Mouse (Mus musculus): ENCODE measurements around the gene Myadml2.

The Myadml2 gene

DNA sequence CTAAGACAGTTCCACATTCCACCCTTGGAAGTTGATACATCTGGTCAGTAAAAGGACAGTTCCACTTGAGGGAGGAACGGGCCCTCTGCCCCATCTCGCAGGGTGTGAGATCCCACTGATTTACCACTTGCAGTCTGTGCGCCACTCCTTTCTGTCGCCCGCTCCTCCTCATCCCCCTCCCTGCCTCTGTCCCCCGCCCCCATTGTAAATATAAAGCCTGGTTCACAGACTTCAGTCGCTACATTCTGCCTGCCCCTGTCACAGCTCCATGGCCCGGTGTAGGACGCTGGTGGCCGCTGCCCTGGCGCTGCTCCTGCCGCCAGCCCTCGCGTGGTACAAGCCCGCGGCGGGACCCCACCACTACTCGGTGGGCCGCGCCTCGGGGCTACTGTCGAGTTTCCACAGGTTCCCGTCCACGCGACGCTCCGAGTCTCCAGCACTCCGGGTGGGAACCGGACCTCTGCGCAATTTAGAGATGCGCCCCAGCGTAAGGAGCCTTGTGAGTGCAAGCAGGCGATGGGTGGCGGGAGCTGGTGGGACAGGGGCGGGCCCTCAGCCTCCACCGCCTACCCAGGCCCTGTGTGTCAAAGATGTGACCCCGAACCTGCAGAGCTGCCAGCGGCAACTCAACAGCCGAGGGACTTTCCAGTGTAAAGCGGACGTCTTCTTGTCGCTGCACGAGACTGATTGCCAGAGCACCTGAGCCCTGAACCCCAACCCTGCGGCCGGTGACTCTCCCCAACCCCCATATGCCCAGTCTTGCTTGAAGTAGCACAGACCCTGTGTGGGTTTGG lies 39.5 kb downstream of the Myadml2 start, which contains the start of gene Npb:
Npb (plus strand) TSS at position 237 of the 794 bp plus-strand sequence.
- peak in 1 of 2 experiments; percentile 45 for DNase-seq

DNA sequence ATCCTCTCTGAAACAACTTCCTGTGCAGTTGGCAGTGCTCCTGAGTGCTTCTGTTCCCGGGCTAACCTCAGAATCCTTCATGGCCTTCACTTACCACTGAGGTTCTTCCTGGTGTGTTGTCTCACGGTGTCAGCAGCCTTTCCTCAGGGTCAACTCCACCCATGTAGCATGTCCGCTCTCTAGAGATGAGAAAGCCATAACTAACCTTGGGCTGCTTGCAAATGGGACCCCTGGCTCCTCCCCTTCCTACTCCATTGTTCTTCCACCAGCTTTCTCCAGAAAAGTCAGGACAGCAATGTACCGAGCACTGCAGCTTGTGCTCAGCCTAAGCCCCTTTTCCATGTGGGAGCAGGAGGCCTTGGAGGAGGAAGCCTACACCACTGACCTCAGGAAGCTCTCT lies 41.2 kb downstream of the Myadml2 start:
- no peak for DNase-seq

DNA sequence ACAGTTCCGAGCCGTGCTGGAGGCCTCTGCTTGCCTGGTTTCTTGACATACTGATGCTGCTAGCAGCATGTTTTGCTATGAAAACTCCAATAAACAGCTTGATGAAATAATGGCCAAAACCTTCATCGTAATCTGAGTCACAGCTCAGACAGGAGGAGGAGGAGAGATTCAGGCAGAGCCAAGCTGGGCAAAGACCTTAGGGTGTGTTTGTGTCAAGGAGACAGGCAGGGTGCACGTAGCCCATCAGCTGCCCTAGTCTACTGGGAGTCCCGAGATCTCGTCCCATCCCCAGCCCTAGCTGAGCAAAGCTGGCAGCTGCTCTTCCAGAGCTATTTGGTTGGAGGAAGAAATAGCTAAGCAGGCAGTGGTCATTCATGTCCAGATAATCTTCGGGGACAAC lies 42.3 kb downstream of the Myadml2 start:
- no peak for DNase-seq

DNA sequence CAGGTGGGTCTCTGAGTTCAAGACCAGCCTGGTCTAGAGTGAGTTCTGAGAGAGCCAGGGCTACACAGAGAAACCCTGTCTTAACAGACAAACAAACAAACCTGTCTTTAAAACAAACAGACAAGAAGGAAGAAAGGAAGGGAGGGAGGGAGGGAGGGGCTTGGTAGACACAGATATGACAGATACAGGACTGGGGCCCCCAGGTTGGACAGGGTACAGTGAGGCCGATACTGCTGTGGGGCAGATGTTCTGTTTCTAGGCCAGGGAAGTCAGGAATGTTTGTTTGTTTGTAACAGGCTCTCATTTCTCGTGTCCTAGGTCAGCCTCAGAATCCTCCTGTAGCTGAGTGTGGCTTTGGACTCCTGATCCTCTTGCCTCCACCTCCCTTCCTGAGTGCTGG lies 44.4 kb downstream of the Myadml2 start:
- no peak for DNase-seq

DNA sequence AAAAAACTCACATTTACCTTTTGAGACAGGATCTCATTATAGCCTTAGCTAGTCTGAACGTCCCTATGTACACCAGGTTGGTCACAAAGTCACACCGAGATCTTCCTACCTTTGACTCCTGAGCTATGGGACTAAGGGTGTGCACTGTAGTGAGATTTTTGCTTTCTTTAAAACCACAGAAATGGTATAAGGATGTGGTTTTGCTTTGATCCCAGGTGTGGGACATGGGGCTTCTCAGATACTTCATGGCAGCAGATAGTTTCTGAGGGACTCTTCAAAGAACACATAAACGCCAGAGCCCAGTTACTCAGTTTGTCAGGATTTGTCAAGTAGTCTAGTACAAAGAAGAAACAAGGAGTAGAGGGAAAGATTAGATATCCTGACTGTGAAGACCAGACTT lies 47.2 kb downstream of the Myadml2 start:
- no peak for DNase-seq

DNA sequence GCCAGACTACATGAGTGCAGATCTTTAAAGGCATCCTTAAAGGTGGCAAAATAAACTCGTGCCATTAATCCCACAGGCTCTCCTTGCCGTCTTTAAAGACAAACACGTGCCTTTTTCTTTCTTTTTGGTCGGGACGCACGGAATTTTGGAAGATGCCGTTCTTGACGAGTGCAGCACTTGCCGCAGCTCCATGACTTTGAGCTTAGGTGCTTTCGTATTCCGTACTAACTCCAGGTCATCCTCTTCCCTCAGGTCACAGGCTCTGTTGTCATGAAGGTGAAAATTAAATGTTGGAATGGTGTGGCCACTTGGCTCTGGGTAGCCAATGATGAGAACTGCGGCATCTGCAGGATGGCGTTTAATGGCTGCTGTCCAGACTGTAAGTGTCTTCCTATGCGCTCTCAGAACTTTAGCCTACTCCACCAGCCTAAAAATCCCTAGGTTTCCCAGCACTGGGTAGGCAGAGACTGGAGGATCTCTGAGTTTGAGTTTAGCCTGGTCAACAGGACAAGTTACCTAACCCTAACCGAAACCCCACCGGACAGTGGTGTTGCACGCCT lies 48.9 kb downstream of the Myadml2 start:
- no peak for DNase-seq

DNA sequence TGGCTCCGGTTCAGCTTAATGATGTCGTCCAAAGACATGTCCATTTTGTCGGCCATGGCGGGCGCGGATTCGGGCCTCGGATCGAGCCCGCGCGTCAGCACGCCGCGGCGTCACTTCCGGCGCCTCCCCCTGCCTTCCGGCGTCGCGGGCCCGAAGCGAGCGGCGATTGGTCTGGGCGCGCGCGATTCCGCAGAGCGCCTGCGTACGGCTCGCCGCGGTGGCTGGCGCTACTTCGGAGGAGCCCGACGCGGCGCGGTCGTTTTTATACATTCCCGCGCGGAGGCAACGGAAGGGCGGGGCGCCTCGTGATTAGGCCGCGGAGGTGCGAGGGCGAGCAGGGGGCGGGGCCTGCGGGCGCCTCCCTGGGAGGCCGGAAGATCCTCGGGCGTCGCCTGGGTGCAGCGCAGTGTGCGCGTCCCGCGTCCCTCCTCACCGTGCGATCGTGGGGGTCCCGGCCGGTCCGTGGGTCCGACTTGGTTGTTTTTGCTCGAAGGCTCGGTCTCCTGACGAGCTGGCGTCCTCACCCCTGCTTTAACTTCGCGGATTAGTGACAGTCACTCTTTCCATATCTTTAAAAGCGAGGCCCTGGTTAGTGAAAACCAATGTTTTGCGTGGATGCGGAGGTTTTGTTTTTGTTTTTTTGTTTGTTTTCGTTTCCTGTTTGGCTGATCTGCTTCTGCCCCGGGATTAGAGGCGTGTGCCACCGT lies 49.5 kb downstream of the Myadml2 start, which contains the start of the genes Alyref and Anapc11:
Alyref (minus strand) TSS at position 83 of the 707 bp plus-strand sequence.
Anapc11 (plus strand) TSS at position 139 of the 707 bp plus-strand sequence.
- DNase-seq: peak; percentile 96 to 97

DNA sequence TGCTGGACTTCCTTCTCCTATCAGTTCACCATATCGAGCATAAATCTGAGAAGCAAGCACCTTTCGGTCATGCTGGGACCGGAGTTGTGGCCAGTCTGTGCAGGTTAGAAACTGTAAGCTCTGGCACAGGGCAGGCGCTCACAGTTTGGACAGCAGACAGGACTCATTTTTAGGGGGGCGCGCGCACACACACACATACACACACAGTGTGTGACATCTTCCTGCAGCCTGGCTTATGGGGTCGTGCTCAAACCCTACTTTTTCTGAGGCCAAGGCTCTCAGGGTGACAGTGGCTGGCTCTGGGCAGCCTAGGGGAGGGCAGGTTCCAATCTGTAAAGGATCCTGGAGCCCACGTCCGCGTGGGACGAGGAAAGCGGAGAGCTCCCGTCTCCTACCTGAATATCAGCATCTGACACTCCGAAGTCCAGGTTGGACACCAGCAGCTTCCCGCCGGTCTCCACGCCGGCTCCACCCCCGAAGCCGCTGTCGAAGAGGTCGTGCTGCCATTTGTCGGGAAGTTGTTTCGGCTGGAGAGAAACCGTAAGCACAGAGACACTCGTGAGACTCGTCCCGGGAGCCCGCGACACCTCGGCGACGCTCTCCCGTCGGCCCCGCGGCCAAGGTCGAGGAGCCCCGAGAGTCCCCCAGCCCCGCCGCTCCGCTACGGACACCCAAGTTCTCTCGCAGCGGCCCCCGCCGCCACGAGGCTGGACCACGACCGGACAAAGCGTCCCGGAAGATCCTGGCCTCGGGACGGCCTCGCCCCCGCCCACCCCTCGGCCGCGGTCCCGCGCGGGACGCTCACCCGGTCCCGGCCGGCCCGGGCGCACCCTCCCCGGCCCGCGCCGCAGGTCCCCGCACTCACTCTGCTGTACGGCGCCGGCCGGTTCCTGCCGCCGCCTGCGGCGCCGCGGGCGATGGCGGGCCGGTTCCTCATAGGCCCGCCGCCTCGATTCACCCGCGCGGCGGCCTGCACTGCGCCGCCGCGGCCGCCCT lies 50.4 kb downstream of the Myadml2 start:
- peak; percentile 45 to 65 for DNase-seq

All from kidney, postnatal 4 days (tissue).